Mouse (Mus musculus) MEL (cell line): Measurements from ENCODE around the gene Prr12. TPM values are rescaled to one million over a fixed set of nuclear protein-coding genes. Genes with fewer than 3 reads are reported as not detected.

Source experiments
- DNase-seq: peaks from one replicate; pipeline ENCODE4 v3.0.0; 2011; ENCODE audit warnings: low read depth, low spot score
- H3K27ac ChIP-seq: 2 replicates; pipeline ENCODE4 v1.5.1; 2012; ENCODE audit warnings: low read depth, mild to moderate bottlenecking, control low read depth, low read length, moderate library complexity; ENCODE audit not compliant: control insufficient read depth
- H3K27me3 ChIP-seq, 2 experiments: fragments of 150-350 bp in 1 of 2; sonication (generic) in 1 of 2; 2 replicates each; pipeline ENCODE4 v1.6.1; 2012; ENCODE audit warnings: low read length in 2 of 2, mild to moderate bottlenecking in 2 of 2, improper control_type of control experiment in 1 of 2, moderate library complexity in 1 of 2; ENCODE audit not compliant: insufficient read depth in 2 of 2, control insufficient read depth in 1 of 2
- H3K36me3 ChIP-seq, 2 experiments: 2 replicates each; pipeline ENCODE4 v1.6.1; 2012 to 2014; ENCODE audit warnings: low read length in 2 of 2, improper control_type of control experiment in 1 of 2, inconsistent platforms in 1 of 2, mild to moderate bottlenecking in 1 of 2; ENCODE audit not compliant: insufficient read depth in 2 of 2, control insufficient read depth in 1 of 2
- H3K4me1 ChIP-seq, 2 experiments: fragments of 150-350 bp in 1 of 2; sonication (generic) in 1 of 2; 2 replicates each; pipeline ENCODE4 v1.6.1; 2012; ENCODE audit warnings: low read length in 2 of 2, improper control_type of control experiment in 1 of 2, mild to moderate bottlenecking in 1 of 2; ENCODE audit not compliant: insufficient read depth in 2 of 2, control insufficient read depth in 1 of 2
- H3K4me3 ChIP-seq, 2 experiments: fragments of 150-350 bp in 1 of 2; sonication (generic) in 1 of 2; 2 replicates each; pipeline ENCODE4 v1.5.1; 2012; ENCODE audit warnings: low read depth in 2 of 2, low read length in 2 of 2, mild to moderate bottlenecking in 2 of 2, moderate library complexity in 2 of 2, control low read depth in 1 of 2, improper control_type of control experiment in 1 of 2; ENCODE audit not compliant: control insufficient read depth in 1 of 2, insufficient read depth in 1 of 2
- H3K79me2 ChIP-seq: 2 replicates; pipeline ENCODE4 v1.6.1; 2012; ENCODE audit warnings: mild to moderate bottlenecking, low read length, moderate library complexity; ENCODE audit not compliant: control insufficient read depth, poor library complexity, insufficient read depth
- H3K9ac ChIP-seq: 2 replicates; pipeline ENCODE4 v1.6.1; 2012; ENCODE audit warnings: low read depth, mild to moderate bottlenecking, control low read depth, low read length, moderate library complexity; ENCODE audit not compliant: control insufficient read depth, poor library complexity, severe bottlenecking
- H3K9me3 ChIP-seq: fragments of 150-350 bp; sonication (generic); replicated peaks from 2 replicates; pipeline ENCODE4 v1.6.1; 2012; ENCODE audit warnings: mild to moderate bottlenecking, low read length, improper control_type of control experiment, moderate library complexity; ENCODE audit not compliant: insufficient read depth
- BHLHE40 ChIP-seq: IDR thresholded peaks from 2 replicates; pipeline ENCODE4 v1.6.1; 2012; ENCODE audit warnings: low read depth, mild to moderate bottlenecking, inconsistent platforms, low read length, improper control_type of control experiment, borderline replicate concordance
- CTCF ChIP-seq, 3 experiments: IDR thresholded peaks in 2 of 3; conservative IDR thresholded peaks in 1 of 3; 2 replicates each; pipeline ENCODE4 v1.5.1; 2011 to 2012; ENCODE audit warnings: low read length in 3 of 3, low read depth in 2 of 3, mild to moderate bottlenecking in 2 of 3, improper control_type of control experiment in 1 of 3, inconsistent platforms in 1 of 3, mixed read lengths in 1 of 3, moderate library complexity in 1 of 3; ENCODE audit not compliant: control insufficient read depth in 1 of 3, insufficient read depth in 1 of 3, poor library complexity in 1 of 3, severe bottlenecking in 1 of 3
- E2F4 ChIP-seq: IDR thresholded peaks from 2 replicates; pipeline ENCODE4 v1.6.1; 2011; ENCODE audit warnings: low read depth, low read length, improper control_type of control experiment, borderline replicate concordance
- ELF1 ChIP-seq: IDR thresholded peaks from 2 replicates; pipeline ENCODE4 v1.6.1; 2014; ENCODE audit warnings: low read depth, mild to moderate bottlenecking, inconsistent platforms, low read length, improper control_type of control experiment, moderate library complexity
- EP300 ChIP-seq, 2 experiments: IDR thresholded peaks; 2 replicates each; pipeline ENCODE4 v1.6.1; 2011; ENCODE audit warnings: improper control_type of control experiment in 2 of 2, low read length in 2 of 2, low read depth in 1 of 2, mild to moderate bottlenecking in 1 of 2
- ETS1 ChIP-seq: IDR thresholded peaks from 2 replicates; pipeline ENCODE4 v1.6.1; 2012; ENCODE audit warnings: low read depth, mild to moderate bottlenecking, inconsistent platforms, low read length, improper control_type of control experiment, moderate library complexity
- GABPA ChIP-seq: IDR thresholded peaks from 2 replicates; pipeline ENCODE4 v1.6.1; 2012; ENCODE audit warnings: low read depth, mild to moderate bottlenecking, inconsistent platforms, low read length, improper control_type of control experiment, moderate library complexity
- JUND ChIP-seq: IDR thresholded peaks from 2 replicates; pipeline ENCODE4 v1.6.1; 2011; ENCODE audit warnings: low read depth, mild to moderate bottlenecking, improper control_type of control experiment, low read length
- KAT2A ChIP-seq: conservative IDR thresholded peaks from 2 replicates; pipeline ENCODE4 v1.6.1; 2012; ENCODE audit warnings: low read depth, low read length, improper control_type of control experiment, inconsistent platforms
- MEF2A ChIP-seq: IDR thresholded peaks from 2 replicates; pipeline ENCODE4 v1.6.1; 2014; ENCODE audit warnings: low read depth, mild to moderate bottlenecking, inconsistent platforms, low read length, improper control_type of control experiment; ENCODE audit not compliant: poor library complexity, insufficient replicate concordance, severe bottlenecking; ENCODE audit errors: extremely low read depth
- NRF1 ChIP-seq: IDR thresholded peaks from 2 replicates; pipeline ENCODE4 v1.6.1; 2014; ENCODE audit warnings: low read depth, mild to moderate bottlenecking, inconsistent platforms, low read length, improper control_type of control experiment, moderate library complexity; ENCODE audit not compliant: poor library complexity, insufficient read depth, severe bottlenecking
- POLR2A ChIP-seq, 2 experiments: IDR thresholded peaks; 2 replicates each; pipeline ENCODE4 v1.6.1; 2011 to 2012; ENCODE audit warnings: low read length in 2 of 2, mild to moderate bottlenecking in 2 of 2, control low read depth in 1 of 2, improper control_type of control experiment in 1 of 2, low read depth in 1 of 2, moderate library complexity in 1 of 2; ENCODE audit not compliant: control insufficient read depth in 1 of 2, insufficient read depth in 1 of 2, poor library complexity in 1 of 2
- POLR2AphosphoS2 ChIP-seq: IDR thresholded peaks from 2 replicates; pipeline ENCODE4 v1.6.1; 2011; ENCODE audit warnings: low read length, improper control_type of control experiment
- POLR2AphosphoS5 ChIP-seq: IDR thresholded peaks from 2 replicates; pipeline ENCODE4 v1.6.1; 2012; ENCODE audit warnings: low read depth, borderline replicate concordance, mild to moderate bottlenecking, inconsistent platforms, low read length, moderate library complexity, mixed read lengths
- RCOR1 ChIP-seq: IDR thresholded peaks from 2 replicates; pipeline ENCODE4 v1.6.1; 2012; ENCODE audit warnings: low read depth, mild to moderate bottlenecking, inconsistent platforms, low read length, improper control_type of control experiment
- SMC3 ChIP-seq: IDR thresholded peaks from 2 replicates; pipeline ENCODE4 v1.6.1; 2011; ENCODE audit warnings: low read depth, low read length, improper control_type of control experiment
- TBP ChIP-seq: IDR thresholded peaks from 2 replicates; pipeline ENCODE4 v1.8.0; 2011; ENCODE audit warnings: low read depth, low read length, improper control_type of control experiment
- TCF12 ChIP-seq: IDR thresholded peaks from 2 replicates; pipeline ENCODE4 v1.6.1; 2014; ENCODE audit warnings: low read depth, mild to moderate bottlenecking, inconsistent platforms, low read length, improper control_type of control experiment, moderate library complexity
- USF1 ChIP-seq: IDR thresholded peaks from 2 replicates; pipeline ENCODE4 v1.6.1; 2014; ENCODE audit warnings: low read depth, mild to moderate bottlenecking, inconsistent platforms, low read length, improper control_type of control experiment, moderate library complexity
- USF2 ChIP-seq, 2 experiments: IDR thresholded peaks; 2 replicates each; pipeline ENCODE4 v1.6.1; 2011 to 2012; ENCODE audit warnings: improper control_type of control experiment in 2 of 2, low read length in 2 of 2, borderline replicate concordance in 1 of 2, inconsistent platforms in 1 of 2, low read depth in 1 of 2, mild to moderate bottlenecking in 1 of 2; ENCODE audit not compliant: insufficient read depth in 1 of 2
- ZC3H11A ChIP-seq: IDR thresholded peaks from 2 replicates; pipeline ENCODE4 v1.6.1; 2012; ENCODE audit warnings: low read depth, mild to moderate bottlenecking, inconsistent platforms, low read length, improper control_type of control experiment
- polyA plus RNA-seq, 2 experiments: library from polyadenylated mRNA; stranded (reverse) in 1 of 2; unstranded in 1 of 2; fragments of >175 nt in 1 of 2; fragments of >200 nt in 1 of 2; gene quantifications; 2 replicates each; pipeline versions ENCODE4 v1.2.1 to v1.2.4; 2012; ENCODE audit warnings: low replicate concordance in 2 of 2, low read depth in 1 of 2; ENCODE audit not compliant: insufficient read length in 2 of 2, insufficient read depth in 1 of 2, missing spikeins in 1 of 2
- total RNA-seq: library from RNA; depleted of rRNA; stranded (reverse); fragments of 300-350 nt; gene quantifications from 2 replicates; pipeline ENCODE4 v1.2.3, GENCODE M21; 2012

The Prr12 gene
- total and polyA plus RNA-seq, 3 experiments = 3.5 to 32.1 TPM; not detected in 1

GRCm38 (mm10) chr7:45007846-45008245, 44.8 kb downstream of the Prr12 start:
- no peaks in the 10 kb centered on the region for H3K79me2 ChIP-seq
- peaks cover 0 to 1% of the 10 kb centered on the region in 2 experiments; a peak in 1 of 4 replicates for H3K4me1 ChIP-seq
- TF ChIP-seq E2F4 = no peak
- TF ChIP-seq ETS1 = no peak
- no peak for TF ChIP-seq RCOR1
- no peak for TF ChIP-seq TBP
- no peak for TF ChIP-seq TCF12
- TF ChIP-seq BHLHE40 = no peak
- no peak for TF ChIP-seq POLR2A (IDR thresholded peaks at IDR 0.05; ENCODE audit: control insufficient read depth in 1 of 2, insufficient read depth in 1 of 2, low read depth in 1 of 2, low read length in 2 of 2, poor library complexity in 1 of 2)
- no peak for TF ChIP-seq ZC3H11A
- no peak for TF ChIP-seq KAT2A
- no peak for TF ChIP-seq POLR2AphosphoS5
- no peak for TF ChIP-seq ELF1
- TF ChIP-seq USF2 (IDR thresholded peaks at IDR 0.05; ENCODE audit: borderline replicate concordance in 1 of 2, insufficient read depth in 1 of 2, low read depth in 1 of 2, low read length in 2 of 2) = no peak
- TF ChIP-seq GABPA = no peak
- no peak for TF ChIP-seq NRF1
- TF ChIP-seq EP300 (IDR thresholded peaks at IDR 0.05; ENCODE audit: low read depth in 1 of 2, low read length in 2 of 2) = no peak
- no peak for TF ChIP-seq JUND
- TF ChIP-seq CTCF (IDR thresholded peaks at IDR 0.05 in 2 of 3, conservative IDR thresholded peaks at IDR 0.05 in 1 of 3; ENCODE audit: control insufficient read depth in 1 of 3, insufficient read depth in 1 of 3, low read depth in 2 of 3, low read length in 3 of 3, poor library complexity in 1 of 3, severe bottlenecking in 1 of 3) = no peak
- no peak for TF ChIP-seq POLR2AphosphoS2
- TF ChIP-seq USF1 = no peak
- no peak for TF ChIP-seq SMC3
- TF ChIP-seq, all 39 proteins: peak for 0
- Histone ChIP-seq H3K9me3 (no peaks in the 10 kb centered on the region), H3K9ac (no peak overlapping the region), H3K4me3 (no peak overlapping the region), H3K36me3 (peaks cover 0 to 4% of the 10 kb centered on the region in 2 experiments; a peak in 2 of 4 replicates), H3K27ac (no peak overlapping the region), H3K27me3 (no peaks in the 10 kb centered on the region)
- no peak for DNase-seq

- H3K27me3 ChIP-seq = no peaks in the 10 kb centered on the region
- no peaks in the 10 kb centered on the region for H3K79me2 ChIP-seq
- no peaks in the 10 kb centered on the region for H3K4me1 ChIP-seq
- DNase-seq = no peak
- TF ChIP-seq USF2 (IDR thresholded peaks at IDR 0.05; ENCODE audit: borderline replicate concordance in 1 of 2, insufficient read depth in 1 of 2, low read depth in 1 of 2, low read length in 2 of 2) = no peak
- no peak for TF ChIP-seq MEF2A
- TF ChIP-seq POLR2AphosphoS2 = no peak
- no peak for TF ChIP-seq SMC3
- no peak for TF ChIP-seq EP300 (IDR thresholded peaks at IDR 0.05; ENCODE audit: low read depth in 1 of 2, low read length in 2 of 2)
- no peak overlapping the region for H3K9ac ChIP-seq
- H3K9me3 ChIP-seq = no peaks in the 10 kb centered on the region
- H3K36me3 ChIP-seq = peaks cover 0 to 4% of the 10 kb centered on the region in 2 experiments; a peak in 2 of 4 replicates
- no peak overlapping the region for H3K27ac ChIP-seq
- H3K4me3 ChIP-seq = no peak overlapping the region
Measured at GRCm38 (mm10) chr7:45007141-45007540, 45.5 kb downstream of the Prr12 start.
